Mouse (Mus musculus): ENCODE data around the gene Ifngr1. TPM values are rescaled to one million over a fixed set of nuclear protein-coding genes. Genes with fewer than 3 reads are reported as not detected.
A peak's percentile ranks its signal among the peaks of the same experiment; 100 is the strongest.

The Ifngr1 gene
- total RNA-seq, 2 experiments from 2014 or later, result 25.4 to 31.8 TPM

DNA sequence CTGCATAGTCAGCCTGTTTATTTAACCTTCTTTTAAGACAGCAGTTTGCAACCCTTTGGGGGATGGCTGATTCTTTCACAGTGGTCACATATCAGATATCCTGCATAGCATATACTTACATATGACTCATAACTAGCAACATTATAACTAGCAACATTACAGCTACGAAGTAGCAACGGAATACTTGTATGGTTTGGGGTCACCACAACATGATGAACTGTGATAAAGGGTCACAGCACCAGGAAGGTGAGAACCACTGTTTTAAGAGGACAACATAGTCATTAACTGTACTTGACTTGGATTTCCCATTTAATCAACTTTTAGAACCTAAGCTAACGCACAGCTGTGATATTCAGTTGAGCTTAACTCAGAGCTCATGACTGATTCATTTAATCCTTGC, 14.2 kb upstream of the Ifngr1 start:
- TF ChIP-seq CTCF (IDR thresholded peaks at IDR 0.05), result no peak
- Histone ChIP-seq H3K4me3 (no peak overlapping the region), H3K27ac (no peak overlapping the region)
- no peak for DNase-seq
- intact Hi-C loops (cut with DNase I), result no loop called here

DNA sequence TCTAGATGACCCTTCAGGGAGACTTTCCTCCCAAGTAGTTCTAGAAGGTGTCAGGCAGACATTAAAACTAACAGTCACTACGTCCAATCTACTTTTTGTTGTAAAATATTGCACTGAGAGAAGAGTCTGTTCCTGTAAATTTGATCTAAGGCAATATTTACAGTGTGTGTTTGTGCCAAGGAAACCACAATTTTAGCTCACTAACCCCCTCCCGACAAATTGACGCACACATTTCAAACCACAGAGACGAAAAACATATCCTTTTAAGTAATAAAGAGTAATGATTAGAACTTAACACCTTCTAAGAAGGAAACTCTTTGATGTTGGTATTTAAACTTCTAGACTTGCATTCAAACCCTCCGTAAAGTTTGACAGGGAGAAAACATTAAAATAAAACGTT, 13.7 kb upstream of the Ifngr1 start:
- no peak for TF ChIP-seq CTCF (IDR thresholded peaks at IDR 0.05)
- H3K4me3 ChIP-seq, result no peak overlapping the region
- H3K27ac ChIP-seq, result no peak overlapping the region
- intact Hi-C loops (cut with DNase I), result no loop called here
- DNase-seq, result no peak

DNA sequence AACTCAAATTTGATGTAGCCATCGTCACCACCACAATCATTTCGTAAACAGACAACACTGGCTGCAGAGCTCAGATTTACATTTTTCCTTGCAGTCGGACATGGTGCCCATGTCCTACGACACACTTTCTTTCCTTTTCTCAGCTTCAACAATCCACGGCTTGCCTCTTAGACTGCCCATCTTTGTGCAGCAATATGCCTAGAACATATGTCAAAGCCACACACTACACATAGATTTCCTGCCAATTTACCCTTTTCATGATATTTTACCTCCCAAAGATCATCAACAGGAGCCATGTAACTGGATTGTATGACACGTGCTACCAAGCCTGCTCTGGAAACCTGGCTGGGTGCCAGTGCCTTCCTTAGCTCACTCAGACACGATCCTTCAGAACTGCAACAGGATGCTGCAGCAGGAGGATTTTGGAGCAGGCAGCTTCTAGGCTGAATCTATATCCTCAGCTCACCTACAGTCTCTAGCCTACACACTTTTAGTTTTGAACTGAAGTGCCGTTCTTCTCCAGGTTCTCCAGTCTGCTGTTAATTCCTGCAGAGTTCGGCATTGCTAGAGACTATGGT, 13.3 kb upstream of the Ifngr1 start:
- Histone ChIP-seq H3K4me3 (no peak overlapping the region), H3K27ac (no peak overlapping the region)
- DNase-seq, result peak; percentile 36
- TF ChIP-seq CTCF (IDR thresholded peaks at IDR 0.05), result no peak
- intact Hi-C loops (cut with DNase I), result no loop called here

DNA sequence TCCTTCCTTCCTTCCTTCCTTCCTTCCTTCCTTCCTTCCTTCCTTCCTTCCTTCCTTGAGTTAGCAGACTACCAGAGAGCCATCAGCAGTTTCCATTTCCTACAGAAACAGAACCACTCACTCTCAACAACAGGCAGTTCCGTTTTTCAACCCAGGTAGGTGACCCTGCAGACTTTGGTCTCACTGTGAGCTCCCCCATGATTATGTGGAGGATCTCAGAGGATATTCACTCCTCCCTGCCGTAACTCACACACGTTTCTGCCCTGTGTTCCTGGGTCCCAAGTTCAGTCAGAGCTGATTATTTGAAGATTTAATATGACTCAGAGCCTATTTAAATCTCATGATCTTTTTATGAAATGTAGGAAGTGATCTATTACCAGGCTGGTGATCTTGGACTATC, 11.1 kb upstream of the Ifngr1 start:
- no peak for TF ChIP-seq CTCF (IDR thresholded peaks at IDR 0.05)
- no peak overlapping the region for H3K27ac ChIP-seq
- intact Hi-C loops (cut with DNase I), result no loop called here
- no peak for DNase-seq
- no peak overlapping the region for H3K4me3 ChIP-seq

DNA sequence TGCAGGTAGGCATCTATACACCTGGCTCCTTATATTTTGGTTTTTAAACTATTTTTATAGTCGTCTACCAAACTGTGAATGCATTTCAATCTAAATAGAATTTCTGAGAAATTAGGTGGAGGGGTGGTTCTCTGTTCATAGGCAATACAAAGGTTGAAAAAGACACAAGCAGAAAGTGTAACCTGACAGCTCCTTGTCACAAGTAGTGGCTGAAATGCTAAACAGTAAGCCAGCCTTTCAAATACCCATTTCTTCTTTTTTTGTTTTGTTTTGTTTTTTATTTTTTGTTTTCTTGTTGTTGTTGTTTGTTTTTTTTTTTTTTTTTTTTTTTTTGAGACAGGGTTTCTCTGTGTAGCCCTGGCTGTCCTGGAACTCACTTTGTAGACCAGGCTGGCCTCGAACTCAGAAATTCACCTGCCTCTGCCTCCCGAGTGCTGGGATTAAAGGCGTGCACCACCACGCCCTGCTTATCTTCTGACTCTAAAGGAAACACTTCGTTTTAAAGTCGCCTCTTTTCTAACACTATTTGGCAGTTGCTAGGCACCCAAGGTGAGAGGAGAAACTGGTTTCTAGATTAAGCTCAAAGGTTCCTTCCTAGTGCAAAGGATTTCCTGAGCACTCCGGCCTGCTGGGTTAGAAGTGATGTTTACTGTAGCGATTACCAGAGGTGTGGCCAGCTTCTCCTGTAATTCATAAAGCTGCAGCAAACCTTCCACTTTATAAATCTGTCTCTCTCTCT, 9.7 kb upstream of the Ifngr1 start:
- TF ChIP-seq CTCF (IDR thresholded peaks at IDR 0.05), result no peak

DNA sequence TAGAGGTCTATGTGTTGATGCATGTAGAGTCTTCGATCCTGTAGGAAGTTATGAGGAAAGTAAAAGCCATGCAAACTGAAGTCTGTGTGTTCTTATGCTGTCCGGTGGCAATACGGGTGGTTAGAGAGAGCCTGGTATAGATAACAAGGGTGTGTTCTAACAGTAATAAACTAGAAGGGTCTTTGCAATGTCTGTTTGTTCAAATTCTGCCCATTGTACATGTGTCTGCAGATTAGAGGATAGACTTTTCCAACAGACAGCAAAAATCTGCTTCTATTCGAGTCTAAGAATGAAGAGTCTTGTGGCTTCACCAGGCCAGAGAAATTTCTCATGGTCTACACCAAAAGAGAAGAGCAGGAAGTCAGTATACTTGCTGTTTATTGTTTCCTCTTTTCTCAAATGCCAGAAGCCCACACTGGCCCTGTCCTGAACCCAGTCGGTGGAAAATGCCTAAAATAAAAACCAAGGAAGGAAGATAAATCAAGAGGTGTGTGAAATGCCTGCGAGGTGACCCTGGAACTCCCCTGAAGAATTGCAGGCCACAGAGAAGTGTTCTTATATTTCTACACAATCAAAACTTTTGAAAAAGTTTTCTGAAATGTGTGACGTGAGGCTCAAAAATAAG, 8.8 kb upstream of the Ifngr1 start:
- H3K4me3 ChIP-seq, result no peak overlapping the region
- intact Hi-C loops (cut with DNase I), result no loop called here
- TF ChIP-seq CTCF (IDR thresholded peaks at IDR 0.05), result no peak
- no peak for DNase-seq
- H3K27ac ChIP-seq, result peak overlapping the region; percentile 68

More for the DNA sequence above, 9.7 kb upstream of the Ifngr1 start:
- Histone ChIP-seq H3K4me3 (no peak overlapping the region), H3K27ac (no peak overlapping the region)
- intact Hi-C loops (cut with DNase I), result no loop called here
- DNase-seq, result no peak

DNA sequence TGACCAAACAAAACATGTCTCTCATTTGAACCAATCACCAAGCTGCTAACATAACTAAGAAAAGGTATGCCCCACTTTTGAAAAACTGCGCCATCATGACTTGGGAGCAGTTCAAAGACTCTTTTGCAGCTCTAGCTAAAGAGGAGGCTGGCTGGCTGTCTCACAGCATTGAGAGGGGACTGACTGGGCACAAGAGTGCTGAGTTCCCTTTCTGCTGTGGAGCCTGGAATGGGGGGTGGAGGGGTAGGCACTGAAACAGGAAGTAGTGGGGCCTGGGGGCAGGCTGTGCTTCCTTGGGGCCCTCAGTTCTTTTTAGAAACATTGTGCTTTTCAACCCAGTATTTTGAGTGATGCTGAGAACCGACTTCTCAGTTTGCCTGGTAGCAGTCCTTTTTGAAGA, 7.7 kb upstream of the Ifngr1 start:
- Histone ChIP-seq H3K4me3 (no peak overlapping the region), H3K27ac (peak overlapping the region; percentile 32; the same call in 1 of the 2 replicates)
- intact Hi-C loops (cut with DNase I), result no loop called here
- no peak for DNase-seq
- no peak for TF ChIP-seq CTCF (IDR thresholded peaks at IDR 0.05)

DNA sequence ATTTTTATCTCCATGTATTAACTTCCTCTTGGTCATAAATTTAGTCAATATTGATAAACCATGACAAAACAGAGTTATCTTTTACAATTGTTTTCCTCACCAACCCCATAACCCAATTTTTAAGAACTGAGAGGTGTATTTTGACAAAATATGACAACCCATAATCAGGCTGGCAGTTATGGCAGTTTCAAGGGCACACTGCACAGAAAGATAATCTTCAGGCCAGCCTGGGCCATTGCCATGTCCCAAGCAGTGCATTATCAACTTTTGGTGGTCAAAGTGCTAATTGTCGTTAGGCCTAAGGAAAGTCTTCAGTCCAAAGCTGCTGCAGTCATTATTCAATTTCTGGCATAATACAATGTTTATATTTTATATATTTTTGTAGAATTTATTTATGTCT, 6.9 kb upstream of the Ifngr1 start:
- TF ChIP-seq CTCF (IDR thresholded peaks at IDR 0.05), result no peak
- H3K4me3 ChIP-seq, result no peak overlapping the region
- H3K27ac ChIP-seq, result no peak overlapping the region
- DNase-seq, result no peak
- intact Hi-C loops (cut with DNase I), result no loop called here

DNA sequence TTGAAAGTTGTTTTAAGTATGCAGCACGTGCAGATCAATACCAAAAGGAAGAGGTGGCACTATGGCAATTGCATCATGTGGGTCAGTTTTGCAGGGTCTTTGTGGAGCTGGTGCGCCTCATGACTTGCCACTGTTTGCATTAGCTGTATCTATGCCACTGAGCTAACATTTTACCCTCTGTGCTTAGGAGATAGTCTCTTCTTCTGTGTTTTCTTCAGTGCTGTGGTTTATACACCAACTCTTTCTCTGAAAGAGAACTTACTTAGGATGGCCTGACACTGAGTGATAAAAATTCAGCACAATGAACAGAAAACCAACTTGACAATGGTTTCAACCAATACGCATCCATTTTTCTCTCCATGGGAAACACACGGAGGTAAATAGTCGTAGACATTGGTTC, 5.9 kb upstream of the Ifngr1 start:
- Histone ChIP-seq H3K27ac (no peak overlapping the region), H3K4me3 (no peak overlapping the region)
- DNase-seq, result no peak
- intact Hi-C loops (cut with DNase I), result no loop called here
- TF ChIP-seq CTCF (IDR thresholded peaks at IDR 0.05), result no peak

DNA sequence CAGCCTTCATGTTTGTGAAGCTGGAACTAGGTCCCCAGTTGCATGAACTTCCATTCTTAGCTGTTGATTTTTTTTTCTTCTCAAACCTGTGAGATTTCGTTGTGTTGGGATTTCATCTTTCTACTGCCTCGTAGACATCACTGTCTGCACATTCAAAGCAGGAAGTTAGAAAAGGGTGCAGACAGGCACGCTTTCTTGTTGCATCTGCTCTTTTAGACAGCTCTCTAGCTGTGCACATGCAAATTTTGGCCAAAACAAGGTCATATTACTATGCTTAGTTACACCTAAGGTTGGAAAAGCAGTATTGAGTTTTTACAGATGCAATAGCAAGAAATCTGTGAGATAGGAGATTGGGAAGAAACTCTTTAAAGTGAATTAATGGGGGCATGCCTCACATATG, 4.5 kb upstream of the Ifngr1 start:
- Histone ChIP-seq H3K4me3 (no peak overlapping the region), H3K27ac (no peak overlapping the region)
- TF ChIP-seq CTCF (IDR thresholded peaks at IDR 0.05), result no peak
- intact Hi-C loops (cut with DNase I), result no loop called here
- DNase-seq, result no peak

DNA sequence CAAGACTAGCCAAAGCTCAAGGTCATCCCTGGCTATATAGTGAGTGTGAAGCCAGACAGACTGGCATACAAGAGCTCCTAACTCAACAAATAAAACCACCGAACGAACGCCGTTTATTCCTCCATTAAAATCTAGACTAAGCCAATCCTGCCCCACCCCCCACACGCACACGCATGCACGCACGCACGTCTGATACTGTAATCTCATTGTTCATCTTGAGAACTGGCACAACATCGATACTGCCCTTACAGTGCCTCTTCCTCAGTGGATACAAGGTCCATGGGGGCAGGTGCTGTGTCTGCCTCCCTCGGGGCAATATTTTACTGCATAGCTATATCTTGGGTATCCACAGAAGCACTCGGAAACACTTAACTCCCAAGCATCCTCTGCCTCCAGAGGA, 2.1 kb upstream of the Ifngr1 start:
- TF ChIP-seq CTCF (IDR thresholded peaks at IDR 0.05), result no peak
- no peak for DNase-seq
- Histone ChIP-seq H3K27ac (no peak overlapping the region), H3K4me3 (no peak overlapping the region)
- intact Hi-C loops (cut with DNase I), result loop anchor here (10.0 kb wide), 1 partner anchor 575 kb away; the partner anchor contains the start of gene Tnfaip3

DNA sequence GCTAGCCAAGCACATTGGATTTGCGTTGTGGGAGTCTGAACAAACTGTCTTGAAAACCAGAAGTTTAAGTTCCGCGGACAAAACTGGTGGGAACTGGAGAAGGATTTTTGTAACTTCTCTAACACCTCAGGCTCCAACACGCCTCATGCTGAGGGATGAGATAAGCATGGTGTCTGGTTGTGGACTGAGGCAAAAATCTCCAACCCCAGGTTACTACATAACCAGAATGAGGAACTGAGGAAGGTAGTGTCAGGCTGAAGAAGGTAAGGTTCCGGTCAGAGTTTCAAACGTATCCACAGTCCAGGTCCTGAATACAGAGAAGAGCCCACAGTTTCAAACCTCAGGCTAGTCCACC, 486 bp upstream of the Ifngr1 start:
- DNase-seq, result no peak
- no peak for TF ChIP-seq CTCF (IDR thresholded peaks at IDR 0.05)
- H3K27ac ChIP-seq, result peak overlapping the region; percentile 88
- intact Hi-C loops (cut with DNase I), result loop anchor here (10.0 kb wide), 1 partner anchor 576 kb away; the partner anchor contains the start of gene Tnfaip3
- peak overlapping the region; percentile 79 for H3K4me3 ChIP-seq

DNA sequence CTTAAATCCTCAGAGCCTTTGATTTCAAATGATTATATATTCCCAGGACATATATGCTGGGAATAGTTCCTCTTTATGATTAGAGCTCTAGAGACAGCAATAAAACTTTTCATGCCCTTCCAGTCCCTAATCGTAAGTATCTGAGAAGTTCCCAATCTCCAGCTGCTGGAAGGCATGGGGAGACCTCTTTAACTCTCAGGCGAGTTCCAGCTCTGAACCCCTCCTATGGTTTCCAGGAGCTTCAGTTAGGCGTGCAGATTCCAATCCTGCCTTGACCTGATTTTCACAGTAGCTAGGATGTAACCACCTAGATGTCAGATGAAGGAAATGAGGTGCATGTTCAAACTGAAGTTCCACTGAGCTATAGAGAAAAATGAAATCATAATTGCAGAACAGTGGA, 807 bp downstream of the Ifngr1 start:
- H3K27ac ChIP-seq, result peak overlapping the region; percentile 97
- DNase-seq, result no peak
- intact Hi-C loops (cut with DNase I), result loop anchor here (10.0 kb wide), 1 partner anchor 578 kb away; the partner anchor contains the start of gene Tnfaip3
- peak overlapping the region; percentile 79 for H3K4me3 ChIP-seq
- no peak for TF ChIP-seq CTCF (IDR thresholded peaks at IDR 0.05)

All from gastrocnemius, adult 2 months (tissue).